8 mouse cellular contexts compared by ENCODE assay signal in the genomic region with DNA sequence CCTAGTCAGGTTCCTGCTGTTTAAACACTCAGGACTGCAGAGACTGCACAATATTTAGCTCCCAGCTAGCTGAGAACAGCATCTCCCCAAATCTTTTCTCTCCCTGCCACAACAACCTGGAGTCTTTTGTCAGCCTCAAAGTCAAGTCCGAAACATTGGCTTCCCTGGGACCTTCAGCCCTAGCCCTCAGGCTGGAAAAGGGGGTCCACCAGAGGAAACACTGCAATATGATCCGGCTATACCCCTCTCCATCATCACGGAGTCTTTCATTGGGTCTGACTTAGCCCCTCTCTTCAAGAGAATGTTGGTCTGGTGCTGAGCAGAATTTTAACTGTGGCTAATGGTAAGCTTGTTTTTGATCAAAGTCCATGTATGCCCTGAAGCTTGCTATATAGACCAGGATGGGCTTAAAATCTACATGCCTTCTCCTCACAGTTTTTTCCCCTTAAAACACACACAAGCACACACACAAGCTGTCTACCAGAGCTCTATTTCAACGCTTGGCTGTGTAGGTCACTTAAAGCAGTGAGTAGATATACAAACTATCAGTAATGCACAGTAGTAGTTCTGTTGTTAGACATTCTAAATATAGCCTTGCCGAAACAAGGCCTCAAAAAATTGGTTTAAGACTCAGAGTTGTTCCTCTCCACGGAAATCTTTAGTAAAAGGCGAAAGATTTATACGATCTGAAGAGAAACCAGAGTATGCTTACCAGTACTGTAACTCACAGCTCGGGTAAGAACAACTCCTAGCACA. TPM values are rescaled to one million over a fixed set of nuclear protein-coding genes. Genes with fewer than 3 reads are reported as not detected.
A peak's percentile ranks its signal among the peaks of the same experiment; 100 is the strongest.
DNase-seq lines count a peak whose midpoint lies in the region; ATAC-seq and TF ChIP-seq lines count a peak whose summit lies in the region.

No protein-coding gene starts in this region.

- H3K36me3 ChIP-seq in lung, embryonic 15.5 days = no peaks in the 10 kb centered on the region
- H3K36me3 ChIP-seq in forebrain, embryonic 15.5 days = no peaks in the 10 kb centered on the region
- H3K36me3 ChIP-seq in liver, embryonic 12.5 days = no peaks in the 10 kb centered on the region

- peaks cover 45% of the 10 kb centered on the region for H3K4me1 ChIP-seq in lung, embryonic 15.5 days
- peaks cover 5% of the 10 kb centered on the region for H3K4me1 ChIP-seq in bone marrow, adult 2 months (ENCODE audit: control insufficient read depth, insufficient read depth, low read length)
- peaks cover 29% of the 10 kb centered on the region for H3K4me1 ChIP-seq in forebrain, embryonic 15.5 days
- peaks cover 93% of the 10 kb centered on the region for H3K4me1 ChIP-seq in liver, embryonic 12.5 days

- TF ChIP-seq CTCF in bone marrow, adult 2 months (IDR thresholded peaks at IDR 0.05; ENCODE audit: control insufficient read depth, insufficient read depth, low read length) = no peak

- H3K4me3 ChIP-seq in lung, embryonic 15.5 days = peak overlapping the region; percentile 20
- no peak overlapping the region for H3K4me3 ChIP-seq in bone marrow, adult 2 months (replicated peaks; ENCODE audit: control insufficient read depth, low read depth, low read length)
- H3K4me3 ChIP-seq in forebrain, embryonic 15.5 days = peak overlapping the region; percentile 29
- H3K4me3 ChIP-seq in liver, embryonic 12.5 days = no peak overlapping the region

- H3K9me3 ChIP-seq in lung, embryonic 15.5 days = no peaks in the 10 kb centered on the region
- no peaks in the 10 kb centered on the region for H3K9me3 ChIP-seq in forebrain, embryonic 15.5 days
- H3K9me3 ChIP-seq in liver, embryonic 12.5 days (replicated peaks) = no peaks in the 10 kb centered on the region

- peak; percentile 13; the same call in 1 of the 2 replicates for TF ChIP-seq POLR2A in bone marrow, adult 2 months (IDR thresholded peaks at IDR 0.05; ENCODE audit: borderline replicate concordance, control insufficient read depth, low read depth, low read length)

- H3K27me3 ChIP-seq in lung, embryonic 15.5 days = no peaks in the 10 kb centered on the region
- no peaks in the 10 kb centered on the region for H3K27me3 ChIP-seq in forebrain, embryonic 15.5 days
- H3K27me3 ChIP-seq in liver, embryonic 12.5 days (replicated peaks) = no peaks in the 10 kb centered on the region

- WGBS in lung, embryonic 15.5 days = 2% methylated on average over 9 of the region's 9 CpGs
- 11% methylated on average over 9 of the region's 9 CpGs for WGBS in bone marrow, adult 2 months
- WGBS in forebrain, embryonic 15.5 days = 5% methylated on average over 9 of the region's 9 CpGs
- 3% methylated on average over 9 of the region's 9 CpGs for WGBS in liver, embryonic 12.5 days (ENCODE audit: insufficient replicate concordance)

- peak overlapping the region; percentile 13; the same call in 1 of the 2 replicates for H3K9ac ChIP-seq in lung, embryonic 15.5 days
- H3K9ac ChIP-seq in forebrain, embryonic 15.5 days (replicated peaks) = peak overlapping the region; percentile 30
- H3K9ac ChIP-seq in liver, embryonic 12.5 days = peak overlapping the region; percentile 57

- ATAC-seq in lung, embryonic 15.5 days (ENCODE audit: borderline replicate concordance, extremely low read depth, low FRiP score, low TSS enrichment) = peak; percentile 91
- ATAC-seq in forebrain, embryonic 15.5 days (replicated peaks) = peak; percentile 83
- ATAC-seq in liver, embryonic 12.5 days = peak; percentile 91

- H3K27ac ChIP-seq in lung, embryonic 15.5 days = peak overlapping the region; percentile 88
- peak overlapping the region; percentile 68 for H3K27ac ChIP-seq in bone marrow, adult 2 months (ENCODE audit: control insufficient read depth, insufficient read depth, low read depth, low read length, poor library complexity)
- H3K27ac ChIP-seq in forebrain, embryonic 15.5 days (replicated peaks) = peak overlapping the region; percentile 85
- H3K27ac ChIP-seq in liver, embryonic 12.5 days = peak overlapping the region; percentile 94

- DNase-seq in lung, postnatal 14 days = no peak
- peak; percentile 79 for DNase-seq in skeletal muscle tissue, adult 2 months (ENCODE audit: low read depth, low spot score)
- no peak for DNase-seq in layer of hippocampus, postnatal 36 days
- no peak for DNase-seq in layer of hippocampus, postnatal 25 days (ENCODE audit: extremely low spot score in 1 of 2, low spot score in 1 of 2)

- H3K4me2 ChIP-seq in lung, embryonic 15.5 days = peak overlapping the region; percentile 21; the same call in 1 of the 2 replicates
- H3K4me2 ChIP-seq in forebrain, embryonic 15.5 days (replicated peaks) = peak overlapping the region; percentile 39
- H3K4me2 ChIP-seq in liver, embryonic 12.5 days = peak overlapping the region; percentile 44

RNA-seq across cellular contexts. Expression of a gene that starts 1.0 kb away (rescaled TPM):
- 5.4 and 5.6 TPM in 2 replicates for polyA plus RNA-seq in lung, embryonic 15.5 days (2015; fragmentation: Nextera tagmentation; extraction: Ambion mirVana)
- polyA plus RNA-seq in bone marrow, adult 2 months (2011; ENCODE audit: insufficient read depth, insufficient read length, low replicate concordance, missing spikeins) = 4.3 and 7.0 TPM in 2 replicates
- 4.9 and 5.1 TPM in 2 replicates for polyA plus RNA-seq in forebrain, embryonic 15.5 days (2015; fragmentation: Nextera tagmentation; extraction: Ambion mirVana)
- 7.7 and 8.6 TPM in 2 replicates for polyA plus RNA-seq in liver, embryonic 12.5 days (2016; fragmentation: Nextera tagmentation; extraction: Ambion mirVana)
- 1 to 10 TPM; 4.6 to 4.9 TPM for total RNA-seq in layer of hippocampus, postnatal 36 days (2021)
- 1 to 10 TPM; 3.7 to 4.6 TPM for total RNA-seq in layer of hippocampus, postnatal 25 days (2021)

RNA-seq across cellular contexts. Expression of a gene that starts 55.2 kb away (rescaled TPM):
- polyA plus RNA-seq in lung, embryonic 15.5 days (2015; fragmentation: Nextera tagmentation; extraction: Ambion mirVana) = 1.8 and 2.0 TPM in 2 replicates
- polyA plus RNA-seq in bone marrow, adult 2 months (2011; ENCODE audit: insufficient read depth, insufficient read length, low replicate concordance, missing spikeins) = not detected in 2 replicates
- 9.6 and 9.8 TPM in 2 replicates for polyA plus RNA-seq in forebrain, embryonic 15.5 days (2015; fragmentation: Nextera tagmentation; extraction: Ambion mirVana)
- 0.75 and 0.79 TPM in 2 replicates for polyA plus RNA-seq in liver, embryonic 12.5 days (2016; fragmentation: Nextera tagmentation; extraction: Ambion mirVana)
- total RNA-seq in layer of hippocampus, postnatal 36 days (2021) = 1 to 10 TPM; 3.1 to 4.4 TPM
- total RNA-seq in layer of hippocampus, postnatal 25 days (2021) = 1 to 10 TPM; 3.8 to 4.7 TPM

Comparison
In these comparisons a context has a peak if more than half of its experiments do, and no peak if none do; other contexts are left out.
1. H3K4me3 ChIP-seq: peak in lung, embryonic 15.5 days (single experiment) and forebrain, embryonic 15.5 days (single experiment); none in bone marrow, adult 2 months (single experiment) and liver, embryonic 12.5 days (single experiment).
2. Peak in every context shown above with its lines, with median percentiles within 50 percentile points of each other: ATAC-seq, H3K27ac ChIP-seq, H3K4me2 ChIP-seq and H3K9ac ChIP-seq.